Mouse (Mus musculus): ENCODE measurements at regions not wholly inside any gene's neighbourhood (a gene's known extent, or its start where the extent isn't known, plus 50 kb on each side); places are given as distances from the start of the nearest gene placed in this dataset.

- TF ChIP-seq GATA1 (IDR thresholded peaks at IDR 0.05; ENCODE audit: borderline replicate concordance, low read length): no peak
- no peak for TF ChIP-seq FLI1 (IDR thresholded peaks at IDR 0.05; ENCODE audit: low read length)
Measured at GRCm38 (mm10) chr1:64195294-64195693, 73.2 kb upstream of the Klf7 start.
